Comparison of ENCODE assay signal across 8 mouse cellular contexts in genomic region chr3:103280241-103280761, GRCm38 (mm10). TPM values are rescaled to one million over a fixed set of nuclear protein-coding genes. Genes with fewer than 3 reads are reported as not detected.
DNase-seq lines count a peak whose midpoint lies in the region; ATAC-seq and TF ChIP-seq lines count a peak whose summit lies in the region.

No protein-coding gene starts in this region.

- peak overlapping the region; percentile 80 for H3K4me2 ChIP-seq in forebrain, embryonic 12.5 days
- peak overlapping the region; percentile 89 for H3K4me2 ChIP-seq in lung, postnatal 0 days (replicated peaks; ENCODE audit: low read depth, low read length)

- H3K27me3 ChIP-seq in forebrain, embryonic 12.5 days = no peaks in the 10 kb centered on the region
- no peaks in the 10 kb centered on the region for H3K27me3 ChIP-seq in lung, postnatal 0 days (replicated peaks; ENCODE audit: insufficient read depth, low read length)

- no peak for TF ChIP-seq EP300 in lung, postnatal 0 days (IDR thresholded peaks at IDR 0.05)

- peak overlapping the region; percentile 99 for H3K4me3 ChIP-seq in forebrain, embryonic 12.5 days (replicated peaks)
- peak overlapping the region; percentile 98 for H3K4me3 ChIP-seq in lung, postnatal 0 days (ENCODE audit: low read depth, low read length)

- peaks cover 17% of the 10 kb centered on the region for H3K4me1 ChIP-seq in forebrain, embryonic 12.5 days
- H3K4me1 ChIP-seq in lung, postnatal 0 days (ENCODE audit: insufficient read depth, low read depth, low read length) = peaks cover 5% of the 10 kb centered on the region; the same call in 1 of the 2 replicates

- peak overlapping the region; percentile 98 for H3K27ac ChIP-seq in forebrain, embryonic 12.5 days
- H3K27ac ChIP-seq in lung, postnatal 0 days (ENCODE audit: low read length) = peak overlapping the region; percentile 95

- intact Hi-C loops in heart, postnatal 14 days (cut with DNase I) = loop anchor here (5.0 kb wide), 1 partner anchor 37 kb away; no protein-coding TSS in a partner anchor

- ATAC-seq in forebrain, embryonic 12.5 days (ENCODE audit: low FRiP score) = peak; percentile 73
- ATAC-seq in lung, postnatal 0 days = peak; percentile 42

- under 1% methylated on average over 36 of the region's 36 CpGs for WGBS in forebrain, embryonic 12.5 days
- WGBS in lung, postnatal 0 days = 0% methylated on average over 36 of the region's 36 CpGs

- peak overlapping the region; percentile 99 for H3K9ac ChIP-seq in forebrain, embryonic 12.5 days
- peak overlapping the region; percentile 82 for H3K9ac ChIP-seq in lung, postnatal 0 days (replicated peaks; ENCODE audit: low read depth)

- H3K36me3 ChIP-seq in forebrain, embryonic 12.5 days (replicated peaks) = peaks cover 9% of the 10 kb centered on the region
- no peaks in the 10 kb centered on the region for H3K36me3 ChIP-seq in lung, postnatal 0 days (ENCODE audit: insufficient read depth, low read length)

- H3K9me3 ChIP-seq in forebrain, embryonic 12.5 days = no peaks in the 10 kb centered on the region
- no peaks in the 10 kb centered on the region for H3K9me3 ChIP-seq in lung, postnatal 0 days (ENCODE audit: low read length)

- no peak for TF ChIP-seq CTCF in lung, postnatal 0 days (IDR thresholded peaks at IDR 0.05)

- DNase-seq in ES-CJ7 (ENCODE audit: low read depth, low spot score) = peak; percentile 27
- DNase-seq in c-Kit-positive CD71-positive TER-119-positive erythroid progenitor cells, embryonic 14.5 days (ENCODE audit: low spot score) = peak; percentile 34
- peak; percentile 45 to 47 for DNase-seq in heart, postnatal 14 days
- DNase-seq in layer of hippocampus, adult 8-10 months (ENCODE audit: low spot score in 2 of 2) = peak; percentile 14 to 33
- DNase-seq in lung, postnatal 0 days (ENCODE audit: low spot score) = peak; percentile 66
- DNase-seq in ovary, postnatal 14 days (ENCODE audit: low spot score) = peak; percentile 41
- DNase-seq in thymus, postnatal 10 days (ENCODE audit: low spot score in 2 of 2) = peak; percentile 50 to 69

RNA-seq across cellular contexts. Expression of gene Trim33, which starts 1.2 kb away (rescaled TPM):
- polyA plus RNA-seq in forebrain, embryonic 12.5 days (2016; fragmentation: Nextera tagmentation; extraction: Ambion mirVana) = 38.5 and 44.4 TPM in 2 replicates
- 10 to 100 TPM; 16.7 to 16.9 TPM for total RNA-seq in heart, postnatal 14 days (2021)
- 10 to 100 TPM; 45.6 to 57.6 (median 54.1) TPM for total RNA-seq in layer of hippocampus, adult 8-10 months (2022)
- 8.8 and 10.6 TPM in 2 replicates for polyA plus RNA-seq in lung, postnatal 0 days (2015; fragmentation: Nextera tagmentation; extraction: Ambion mirVana)

Comparison
In these comparisons a context has a peak if more than half of its experiments do, and no peak if none do; other contexts are left out.
1. Peak in every context shown above with its lines: DNase-seq, ATAC-seq, H3K4me3 ChIP-seq and H3K27ac ChIP-seq.